Mouse (Mus musculus): ENCODE data around the gene Stk40. TPM values are rescaled to one million over a fixed set of nuclear protein-coding genes. Genes with fewer than 3 reads are reported as not detected.

Stk40 gene
- 27.1 and 31.1 TPM in 2 replicates for polyA plus RNA-seq (2015; fragmentation: Nextera tagmentation; extraction: Ambion mirVana)

DNA sequence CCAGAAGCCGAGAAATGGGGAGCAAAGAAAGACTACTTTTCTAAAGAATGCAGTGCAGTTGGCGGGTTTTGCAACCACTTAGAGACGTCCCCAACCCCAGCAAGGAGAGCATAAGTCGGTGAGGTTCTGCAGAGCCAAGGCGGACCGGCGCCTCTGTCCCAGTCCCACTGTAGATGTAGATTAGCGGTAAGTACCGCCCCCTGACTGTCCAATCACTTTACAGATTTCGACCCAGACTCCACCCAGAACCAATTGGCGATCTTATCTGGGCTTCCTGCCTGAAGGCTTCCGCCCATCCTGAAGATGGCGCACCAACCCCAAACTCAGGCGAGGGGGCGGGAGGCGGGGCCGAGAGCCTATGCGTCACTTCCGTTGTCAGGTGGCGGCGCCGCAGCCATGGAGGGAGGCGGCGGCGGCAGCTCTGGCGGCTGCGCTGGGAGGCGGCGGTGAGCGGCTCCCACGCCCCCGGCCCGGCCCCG lies at the start of gene Stk40:
Gene Stk40, plus strand, starts transcription at position 368 of the 479 bp plus-strand sequence.
- H3K4me1 ChIP-seq (ENCODE audit: control insufficient read depth, insufficient read depth, low read length) = peaks cover 35% of the 10 kb centered on the region
- no peaks in the 10 kb centered on the region for H3K27me3 ChIP-seq (ENCODE audit: control insufficient read depth, insufficient read depth, low read depth, low read length)
- H3K36me3 ChIP-seq (ENCODE audit: control insufficient read depth, insufficient read depth, low read length) = 0 out of 2 replicates have a peak, but pooled peaks cover 2% of the 10 kb centered on the region
- H3K9me3 ChIP-seq (replicated peaks; ENCODE audit: control insufficient read depth, low read length, poor library complexity, severe bottlenecking) = no peaks in the 10 kb centered on the region
- under 1% methylated on average over 32 of the region's 34 CpGs for WGBS
- peak within 1 kb of the TSS; percentile 97 for H3K4me2 ChIP-seq (ENCODE audit: low read length)
- peak within 1 kb of the TSS; percentile 87 for H3K9ac ChIP-seq (ENCODE audit: low read depth, low read length)
- peak within 1 kb of the TSS; percentile 91 for H3K4me3 ChIP-seq (ENCODE audit: low read depth, low read length)
- ATAC-seq = peak; percentile 94
- H3K27ac ChIP-seq (ENCODE audit: low read length) = peak within 1 kb of the TSS; percentile 87

GRCm38 (mm10) chr4:126057207-126058133 lies 46.3 kb upstream of the Stk40 start:
- 16% methylated on average over 19 of the region's 19 CpGs for WGBS
- peaks cover 18% of the 10 kb centered on the region for H3K4me1 ChIP-seq (ENCODE audit: control insufficient read depth, insufficient read depth, low read length)
- H3K27me3 ChIP-seq (ENCODE audit: control insufficient read depth, insufficient read depth, low read depth, low read length) = no peaks in the 10 kb centered on the region
- H3K4me2 ChIP-seq (ENCODE audit: low read length) = peak overlapping the region; percentile 70
- no peak overlapping the region for H3K27ac ChIP-seq (ENCODE audit: low read length)
- H3K9ac ChIP-seq (ENCODE audit: low read depth, low read length) = no peak overlapping the region
- peak overlapping the region; percentile 63 for H3K4me3 ChIP-seq (ENCODE audit: low read depth, low read length)
- H3K9me3 ChIP-seq (replicated peaks; ENCODE audit: control insufficient read depth, low read length, poor library complexity, severe bottlenecking) = no peaks in the 10 kb centered on the region
- no peak for ATAC-seq
- H3K36me3 ChIP-seq (ENCODE audit: control insufficient read depth, insufficient read depth, low read length) = peaks cover 17% of the 10 kb centered on the region

GRCm38 (mm10) chr4:126058134-126058996 lies 45.4 kb upstream of the Stk40 start, which contains the start of gene Oscp1:
Gene Oscp1 (plus strand): TSS chr4:126058565.
- Histone ChIP-seq H3K27me3 (ENCODE audit: control insufficient read depth, insufficient read depth, low read depth, low read length) (no peaks in the 10 kb centered on the region), H3K9me3 (replicated peaks; ENCODE audit: control insufficient read depth, low read length, poor library complexity, severe bottlenecking) (no peaks in the 10 kb centered on the region), H3K4me1 (ENCODE audit: control insufficient read depth, insufficient read depth, low read length) (peaks cover 18% of the 10 kb centered on the region), H3K27ac (ENCODE audit: low read length) (peak within 1 kb of the TSS; percentile 56), H3K4me3 (ENCODE audit: low read depth, low read length) (peak within 1 kb of the TSS; percentile 63), H3K4me2 (ENCODE audit: low read length) (peak within 1 kb of the TSS; percentile 70), H3K9ac (ENCODE audit: low read depth, low read length) (peak within 1 kb of the TSS; percentile 69), H3K36me3 (ENCODE audit: control insufficient read depth, insufficient read depth, low read length) (peaks cover 15% of the 10 kb centered on the region)
- peak; percentile 98 for ATAC-seq
- under 1% methylated on average over 57 of the region's 57 CpGs for WGBS

- 30% methylated on average over 9 of the region's 9 CpGs for WGBS
- peak overlapping the region; percentile 56 for H3K27ac ChIP-seq (ENCODE audit: low read length)
These were observed 44.8 kb upstream of the Stk40 start for GRCm38 (mm10) chr4:126058997-126059362.

GRCm38 (mm10) chr4:126062856-126063255 lies 40.9 kb upstream of the Stk40 start:
- WGBS = 48% methylated on average over 1 of the region's 1 CpGs
- Histone ChIP-seq H3K9me3 (replicated peaks; ENCODE audit: control insufficient read depth, low read length, poor library complexity, severe bottlenecking) (no peaks in the 10 kb centered on the region), H3K4me2 (ENCODE audit: low read length) (no peak overlapping the region), H3K4me1 (ENCODE audit: control insufficient read depth, insufficient read depth, low read length) (peaks cover 13% of the 10 kb centered on the region), H3K27me3 (ENCODE audit: control insufficient read depth, insufficient read depth, low read depth, low read length) (no peaks in the 10 kb centered on the region), H3K36me3 (ENCODE audit: control insufficient read depth, insufficient read depth, low read length) (no peaks in the 10 kb centered on the region), H3K9ac (ENCODE audit: low read depth, low read length) (no peak overlapping the region), H3K4me3 (ENCODE audit: low read depth, low read length) (no peak overlapping the region), H3K27ac (ENCODE audit: low read length) (no peak overlapping the region)
- no peak for ATAC-seq

More at GRCm38 (mm10) chr4:126058997-126059362, 44.8 kb upstream of the Stk40 start:
- Histone ChIP-seq H3K27me3 (ENCODE audit: control insufficient read depth, insufficient read depth, low read depth, low read length) (no peaks in the 10 kb centered on the region), H3K9me3 (replicated peaks; ENCODE audit: control insufficient read depth, low read length, poor library complexity, severe bottlenecking) (no peaks in the 10 kb centered on the region), H3K4me3 (ENCODE audit: low read depth, low read length) (peak overlapping the region; percentile 63), H3K36me3 (ENCODE audit: control insufficient read depth, insufficient read depth, low read length) (peaks cover 10% of the 10 kb centered on the region), H3K4me1 (ENCODE audit: control insufficient read depth, insufficient read depth, low read length) (peaks cover 18% of the 10 kb centered on the region), H3K9ac (ENCODE audit: low read depth, low read length) (peak overlapping the region; percentile 69), H3K4me2 (ENCODE audit: low read length) (peak overlapping the region; percentile 66)
- no peak for ATAC-seq

DNA sequence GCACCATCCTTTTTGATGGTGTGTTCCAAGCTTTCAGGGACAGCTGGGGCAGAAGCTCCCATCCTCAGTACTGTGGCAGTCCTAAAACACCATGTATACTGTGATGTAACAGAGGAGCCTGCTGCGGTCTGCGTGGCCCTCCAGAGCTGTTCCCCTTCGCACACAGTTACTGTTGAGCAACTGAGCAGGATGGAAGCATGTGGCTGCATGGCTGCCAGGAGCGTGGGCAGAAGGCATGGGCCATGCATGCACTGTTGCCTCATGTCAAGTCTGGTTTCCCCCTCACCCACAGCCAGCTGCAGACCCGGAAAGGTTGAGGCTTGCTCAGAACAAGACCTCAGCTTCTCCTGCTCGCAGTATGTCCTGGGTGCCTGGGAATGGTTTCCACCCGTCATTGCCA lies 38.5 kb upstream of the Stk40 start:
- ATAC-seq = no peak
- no peaks in the 10 kb centered on the region for H3K27me3 ChIP-seq (ENCODE audit: control insufficient read depth, insufficient read depth, low read depth, low read length)
- H3K36me3 ChIP-seq (ENCODE audit: control insufficient read depth, insufficient read depth, low read length) = no peaks in the 10 kb centered on the region
- 89% methylated on average over 7 of the region's 7 CpGs for WGBS
- no peaks in the 10 kb centered on the region for H3K9me3 ChIP-seq (replicated peaks; ENCODE audit: control insufficient read depth, low read length, poor library complexity, severe bottlenecking)
- no peak overlapping the region for H3K9ac ChIP-seq (ENCODE audit: low read depth, low read length)
- 0 out of 2 replicates have a peak, but pooled peaks cover 2% of the 10 kb centered on the region for H3K4me1 ChIP-seq (ENCODE audit: control insufficient read depth, insufficient read depth, low read length)
- no peak overlapping the region for H3K4me2 ChIP-seq (ENCODE audit: low read length)
- H3K4me3 ChIP-seq (ENCODE audit: low read depth, low read length) = no peak overlapping the region
- no peak overlapping the region for H3K27ac ChIP-seq (ENCODE audit: low read length)

- 74% methylated on average over 15 of the region's 15 CpGs for WGBS
- no peaks in the 10 kb centered on the region for H3K4me1 ChIP-seq (ENCODE audit: control insufficient read depth, insufficient read depth, low read length)
- no peak for ATAC-seq
- H3K36me3 ChIP-seq (ENCODE audit: control insufficient read depth, insufficient read depth, low read length) = no peaks in the 10 kb centered on the region
- no peak overlapping the region for H3K4me2 ChIP-seq (ENCODE audit: low read length)
- no peak overlapping the region for H3K27ac ChIP-seq (ENCODE audit: low read length)
- no peaks in the 10 kb centered on the region for H3K9me3 ChIP-seq (replicated peaks; ENCODE audit: control insufficient read depth, low read length, poor library complexity, severe bottlenecking)
- no peak overlapping the region for H3K9ac ChIP-seq (ENCODE audit: low read depth, low read length)
- no peaks in the 10 kb centered on the region for H3K27me3 ChIP-seq (ENCODE audit: control insufficient read depth, insufficient read depth, low read depth, low read length)
- H3K4me3 ChIP-seq (ENCODE audit: low read depth, low read length) = no peak overlapping the region
These were observed 36.2 kb upstream of the Stk40 start for GRCm38 (mm10) chr4:126067401-126068077.

GRCm38 (mm10) chr4:126068842-126069241 lies 34.9 kb upstream of the Stk40 start:
- Histone ChIP-seq H3K27ac (ENCODE audit: low read length) (no peak overlapping the region), H3K4me2 (ENCODE audit: low read length) (no peak overlapping the region), H3K36me3 (ENCODE audit: control insufficient read depth, insufficient read depth, low read length) (peaks cover 1% of the 10 kb centered on the region; the same call in 1 of the 2 replicates), H3K9me3 (replicated peaks; ENCODE audit: control insufficient read depth, low read length, poor library complexity, severe bottlenecking) (no peaks in the 10 kb centered on the region), H3K4me1 (ENCODE audit: control insufficient read depth, insufficient read depth, low read length) (no peaks in the 10 kb centered on the region), H3K4me3 (ENCODE audit: low read depth, low read length) (no peak overlapping the region), H3K27me3 (ENCODE audit: control insufficient read depth, insufficient read depth, low read depth, low read length) (no peaks in the 10 kb centered on the region), H3K9ac (ENCODE audit: low read depth, low read length) (no peak overlapping the region)
- WGBS = 86% methylated on average over 6 of the region's 6 CpGs
- ATAC-seq = no peak

Measured in midbrain, embryonic 16.5 days (tissue).